Mouse (Mus musculus) lung, postnatal 0 days (tissue): ENCODE results near the gene Mindy1. TPM values are rescaled to one million over a fixed set of nuclear protein-coding genes. Genes with fewer than 3 reads are reported as not detected.

Source experiments
- ATAC-seq: fragments of 200-750 bp; cut with Nextera tagmentation; 2 replicates; pipeline ENCODE4 v1.8.0; 2017; ENCODE audit warnings: moderate library complexity
- DNase-seq: peaks from one replicate; pipeline ENCODE4 v3.0.0-alpha.2; 2016; ENCODE audit warnings: low spot score
- H3K27ac ChIP-seq: fragments of 300-500 bp; sonication (generic); 2 replicates; pipeline ENCODE4 v1.5.1; 2014; ENCODE audit warnings: antibody characterized with exemption, mild to moderate bottlenecking, low read length, mixed read lengths
- H3K27me3 ChIP-seq: fragments of 300-500 bp; sonication (generic); replicated peaks from 2 replicates; pipeline ENCODE4 v1.6.1; 2014; ENCODE audit warnings: low read length, mixed read lengths; ENCODE audit not compliant: insufficient read depth
- H3K36me3 ChIP-seq: fragments of 300-500 bp; sonication (generic); 2 replicates; pipeline ENCODE4 v1.6.1; 2014; ENCODE audit warnings: low read length, mixed read lengths; ENCODE audit not compliant: insufficient read depth
- H3K4me1 ChIP-seq: fragments of 300-500 bp; sonication (generic); 2 replicates; pipeline ENCODE4 v1.6.1; 2014; ENCODE audit warnings: antibody characterized with exemption, low read depth, low read length, mixed read lengths; ENCODE audit not compliant: insufficient read depth
- H3K4me2 ChIP-seq: fragments of 300-500 bp; sonication (generic); replicated peaks from 2 replicates; pipeline ENCODE4 v1.6.1; 2014; ENCODE audit warnings: low read depth, mild to moderate bottlenecking, low read length, moderate library complexity, mixed read lengths
- H3K4me3 ChIP-seq: fragments of 300-500 bp; sonication (generic); 2 replicates; pipeline ENCODE4 v1.5.1; 2014; ENCODE audit warnings: low read depth, low read length
- H3K9ac ChIP-seq: fragments of 300-500 bp; sonication (generic); replicated peaks from 2 replicates; pipeline ENCODE4 v1.6.1; 2014; ENCODE audit warnings: low read depth, mild to moderate bottlenecking
- H3K9me3 ChIP-seq: fragments of 300-500 bp; sonication (generic); 2 replicates; pipeline ENCODE4 v1.6.1; 2016; ENCODE audit warnings: low read length, mixed read lengths
- CTCF ChIP-seq: IDR thresholded peaks from 2 replicates; pipeline ENCODE4 v1.5.1; 2016; ENCODE audit warnings: antibody characterized with exemption, mild to moderate bottlenecking
- EP300 ChIP-seq: IDR thresholded peaks from 2 replicates; pipeline ENCODE4 v1.6.1; 2016; ENCODE audit warnings: antibody characterized with exemption, mild to moderate bottlenecking, control low read depth
- WGBS: fragments of 180-500 bp; shearing (Covaris S2); extraction: QIAGEN DNeasy Blood & Tissue Kit; methylation state at CpG from one replicate; pipeline ENCODE4 v1.1.7; 2014; 5-methylcytosine and 5-hydroxymethylcytosine counted together
- polyA plus RNA-seq: library from polyadenylated mRNA; unstranded; fragments of >200 nt; fragmentation: Nextera tagmentation; extraction: Ambion mirVana; gene quantifications from 2 replicates; pipeline ENCODE4 v1.2.1, GENCODE M21; 2015

The Mindy1 gene
- polyA plus RNA-seq, 1 experiment from 2014 or later = 68.0 TPM

DNA sequence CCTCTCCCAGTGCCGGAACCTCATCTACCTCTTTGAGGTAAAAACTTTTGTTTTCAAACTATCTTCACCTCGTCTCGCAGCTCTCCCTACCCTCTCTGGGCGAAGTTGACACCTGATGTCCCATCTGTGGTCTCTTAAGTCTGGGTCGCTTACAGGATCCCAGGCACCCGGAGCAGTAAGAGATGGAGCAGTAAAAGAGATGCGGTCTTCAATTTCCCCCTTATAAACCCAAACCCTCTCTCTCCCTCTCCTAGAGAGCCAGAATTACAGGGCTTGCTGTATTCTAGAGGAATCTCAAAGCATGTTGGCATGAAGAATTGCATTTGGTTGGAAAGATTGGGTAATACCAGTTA lies 2.4 kb downstream of the Mindy1 start:
- no peak for TF ChIP-seq EP300
- TF ChIP-seq CTCF = no peak
- Histone ChIP-seq H3K4me1 (peaks cover 19% of the 10 kb centered on the region; the same call in 1 of the 2 replicates), H3K27ac (peak overlapping the region; percentile 99), H3K4me3 (peak overlapping the region; percentile 77), H3K9ac (peak overlapping the region; percentile 86), H3K4me2 (peak overlapping the region; percentile 74), H3K27me3 (no peaks in the 10 kb centered on the region), H3K36me3 (peaks cover 10% of the 10 kb centered on the region; the same call in 1 of the 2 replicates), H3K9me3 (no peaks in the 10 kb centered on the region)
- 3% methylated on average over 7 of the region's 7 CpGs for WGBS
- DNase-seq = peak; percentile 53
- no peak for ATAC-seq

DNA sequence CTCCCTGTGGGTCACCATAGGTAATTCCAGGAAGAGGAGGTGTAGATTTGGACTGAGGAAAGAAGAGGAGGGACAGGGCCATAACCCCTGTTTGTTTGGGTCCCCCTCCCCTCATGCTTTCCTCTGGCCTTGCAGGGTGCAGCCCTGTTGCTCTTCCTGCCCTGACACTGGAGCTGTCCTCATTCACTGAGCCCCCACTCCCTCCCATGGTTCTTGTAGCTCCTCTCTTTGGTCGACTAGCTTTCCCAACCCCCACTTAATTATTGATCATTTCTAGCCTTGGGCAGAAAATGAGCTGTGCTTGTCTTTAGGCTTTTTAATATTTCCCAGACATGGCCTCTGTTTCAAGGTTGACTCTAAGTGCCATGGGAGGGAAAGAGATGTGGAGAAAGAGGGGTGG lies 2.9 kb downstream of the Mindy1 start:
- Histone ChIP-seq H3K27me3 (no peaks in the 10 kb centered on the region), H3K4me3 (peak overlapping the region; percentile 77), H3K27ac (peak overlapping the region; percentile 99), H3K36me3 (peaks cover 13% of the 10 kb centered on the region; the same call in 1 of the 2 replicates), H3K4me2 (peak overlapping the region; percentile 74), H3K9ac (peak overlapping the region; percentile 86; the same call in 1 of the 2 replicates), H3K4me1 (peaks cover 19% of the 10 kb centered on the region; the same call in 1 of the 2 replicates), H3K9me3 (no peaks in the 10 kb centered on the region)
- TF ChIP-seq CTCF (no peak), EP300 (no peak)
- 4% methylated on average over 1 of the region's 1 CpGs for WGBS
- no peak for ATAC-seq
- DNase-seq = no peak

DNA sequence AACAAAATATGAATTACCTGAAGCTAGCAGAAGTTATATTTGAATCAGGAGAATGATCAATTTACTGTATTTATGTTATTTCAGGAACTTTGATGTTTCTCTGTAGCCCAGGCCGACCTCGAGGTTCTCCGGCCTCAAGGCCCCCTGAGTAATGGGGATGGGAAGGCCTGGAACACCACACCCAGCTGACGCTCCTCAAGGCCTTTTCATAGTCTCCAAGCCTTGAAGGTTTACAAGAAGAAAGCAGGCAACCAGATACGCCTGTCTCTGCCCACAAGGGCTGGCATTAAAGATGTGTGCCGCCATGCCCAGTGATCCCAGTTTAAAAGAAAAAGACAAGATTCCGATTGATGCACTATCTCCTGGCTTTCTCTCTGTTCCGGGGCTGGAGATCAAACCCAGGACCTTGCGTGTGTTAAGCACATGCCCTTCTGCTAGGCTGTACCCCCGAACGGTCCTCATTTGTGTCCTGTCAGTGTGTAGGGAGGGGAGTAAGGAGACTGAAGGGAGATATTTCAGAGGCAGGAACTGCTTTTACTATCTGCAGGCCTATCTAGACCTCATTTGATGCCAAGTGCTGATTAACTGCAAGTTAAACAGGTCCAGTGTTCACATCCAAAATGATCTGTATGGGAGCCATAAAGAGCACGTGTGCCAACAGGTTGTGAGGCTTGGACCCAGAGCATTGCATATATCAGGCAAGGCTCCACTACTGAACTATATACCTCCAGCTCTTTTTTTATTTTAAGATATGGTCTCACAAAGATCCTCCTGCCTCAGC lies 3.5 kb downstream of the Mindy1 start:
- Histone ChIP-seq H3K9me3 (no peaks in the 10 kb centered on the region), H3K4me2 (peak overlapping the region; percentile 74), H3K4me1 (peaks cover 19% of the 10 kb centered on the region; the same call in 1 of the 2 replicates), H3K9ac (no peak overlapping the region), H3K27me3 (no peaks in the 10 kb centered on the region), H3K36me3 (peaks cover 15% of the 10 kb centered on the region; the same call in 1 of the 2 replicates), H3K27ac (no peak overlapping the region), H3K4me3 (no peak overlapping the region)
- WGBS = 79% methylated on average over 12 of the region's 12 CpGs
- ATAC-seq (no peak), DNase-seq (no peak)
- no peak for TF ChIP-seq CTCF
- no peak for TF ChIP-seq EP300

DNA sequence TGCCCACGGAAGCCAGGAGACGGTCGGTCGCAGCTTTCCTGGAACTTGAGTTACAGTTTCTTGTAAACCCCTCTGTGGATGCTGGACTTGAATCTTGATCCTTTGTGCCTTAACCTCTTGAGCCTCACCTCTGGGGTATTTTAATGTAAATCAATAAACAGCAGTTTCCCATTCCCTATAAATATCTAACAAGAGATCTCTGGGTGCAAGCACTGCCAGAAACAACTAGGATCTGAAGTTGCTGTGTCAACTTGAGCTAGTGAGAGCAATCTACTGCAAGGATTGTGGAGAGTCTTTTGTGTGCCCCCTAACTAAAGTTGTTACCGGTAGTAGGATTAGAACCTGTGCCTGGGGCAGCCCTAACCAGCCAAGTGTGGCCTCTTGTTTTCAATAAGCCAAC lies 4.2 kb downstream of the Mindy1 start:
- Histone ChIP-seq H3K27ac (peak overlapping the region; percentile 10; the same call in 1 of the 2 replicates), H3K4me1 (peaks cover 19% of the 10 kb centered on the region; the same call in 1 of the 2 replicates), H3K4me2 (no peak overlapping the region), H3K9ac (no peak overlapping the region), H3K36me3 (peaks cover 18% of the 10 kb centered on the region; the same call in 1 of the 2 replicates), H3K27me3 (no peaks in the 10 kb centered on the region), H3K4me3 (no peak overlapping the region), H3K9me3 (no peaks in the 10 kb centered on the region)
- 93% methylated on average over 5 of the region's 5 CpGs for WGBS
- no peak for DNase-seq
- no peak for TF ChIP-seq CTCF
- no peak for TF ChIP-seq EP300
- ATAC-seq = no peak

DNA sequence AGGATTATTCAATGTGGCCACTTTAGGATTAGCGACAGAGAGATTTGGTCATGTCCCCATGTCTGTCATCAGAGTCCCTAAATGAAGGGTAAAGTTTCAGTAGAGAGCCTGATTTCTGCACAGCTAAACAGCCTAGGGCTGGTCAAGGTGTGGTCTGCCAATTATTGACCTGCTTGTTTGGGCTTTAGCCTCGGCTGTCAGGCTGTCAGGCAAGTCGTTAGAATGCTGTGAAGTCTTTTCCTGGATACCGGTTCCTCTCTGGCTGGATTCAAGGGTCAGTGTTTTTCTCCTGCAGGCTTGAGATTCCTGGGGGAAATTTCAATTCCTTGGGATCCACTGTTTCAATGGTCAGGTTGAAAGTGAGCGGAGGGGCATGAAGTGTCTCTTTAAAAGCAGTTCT lies 4.9 kb downstream of the Mindy1 start:
- no peak overlapping the region for H3K9ac ChIP-seq
- H3K4me3 ChIP-seq = no peak overlapping the region
- DNase-seq (no peak), ATAC-seq (no peak)
- no peaks in the 10 kb centered on the region for H3K27me3 ChIP-seq
- H3K4me1 ChIP-seq = peaks cover 19% of the 10 kb centered on the region; the same call in 1 of the 2 replicates
- peaks cover 18% of the 10 kb centered on the region; the same call in 1 of the 2 replicates for H3K36me3 ChIP-seq
- H3K4me2 ChIP-seq = no peak overlapping the region
- WGBS = 52% methylated on average over 5 of the region's 5 CpGs
- peak overlapping the region; percentile 35; the same call in 1 of the 2 replicates for H3K27ac ChIP-seq
- TF ChIP-seq CTCF (no peak), EP300 (no peak)
- no peaks in the 10 kb centered on the region for H3K9me3 ChIP-seq

DNA sequence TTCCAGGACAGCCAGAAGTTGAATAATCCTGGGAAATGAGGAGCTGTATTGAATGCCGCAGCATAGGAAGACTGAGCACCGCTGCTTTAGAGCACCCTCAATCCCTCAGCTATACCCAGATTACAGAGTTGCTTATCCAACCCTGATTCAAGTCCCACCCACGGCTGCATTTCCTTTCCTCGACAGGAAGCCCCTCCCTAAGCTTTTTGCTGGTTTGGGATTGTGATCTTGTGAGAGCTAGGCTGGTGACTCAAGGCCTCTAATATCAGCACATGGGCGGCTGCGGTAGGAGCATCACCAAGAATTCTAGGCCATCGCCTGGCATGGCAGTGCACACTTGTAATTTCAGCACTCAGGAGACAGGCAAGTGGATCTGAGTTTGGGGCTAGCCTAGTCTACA lies 5.4 kb downstream of the Mindy1 start:
- ATAC-seq (no peak), DNase-seq (peak; percentile 48)
- Histone ChIP-seq H3K27ac (peak overlapping the region; percentile 35; the same call in 1 of the 2 replicates), H3K9me3 (no peaks in the 10 kb centered on the region), H3K9ac (no peak overlapping the region), H3K27me3 (no peaks in the 10 kb centered on the region), H3K4me3 (no peak overlapping the region), H3K4me2 (no peak overlapping the region), H3K36me3 (peaks cover 20% of the 10 kb centered on the region; the same call in 1 of the 2 replicates), H3K4me1 (peaks cover 19% of the 10 kb centered on the region; the same call in 1 of the 2 replicates)
- TF ChIP-seq EP300 (peak; percentile 64), CTCF (no peak)
- WGBS = 67% methylated on average over 7 of the region's 7 CpGs
